Mouse (Mus musculus) T-cell, adult 2 months (primary cell): ENCODE measurements around the gene Ddx17.

ENCODE experiments used
- DNase-seq: peaks from one replicate; pipeline ENCODE4 v3.0.0; 2022; ENCODE audit warnings: low spot score

The Ddx17 gene

GRCm38 (mm10) chr15:79518571-79518970, 28.0 kb downstream of the Ddx17 start:
- no peak for DNase-seq

GRCm38 (mm10) chr15:79517710-79518109, 28.8 kb downstream of the Ddx17 start:
- DNase-seq, result no peak

- peak; percentile 40 for DNase-seq
Measured at GRCm38 (mm10) chr15:79516171-79517096, 30.1 kb downstream of the Ddx17 start, which contains the start of gene Kdelr3. Gene Kdelr3 (plus strand): TSS chr15:79516411.

GRCm38 (mm10) chr15:79513940-79514339, 32.6 kb downstream of the Ddx17 start:
- DNase-seq, result no peak

GRCm38 (mm10) chr15:79511553-79512320, 34.8 kb downstream of the Ddx17 start:
- no peak for DNase-seq

- DNase-seq, result no peak
Measured at GRCm38 (mm10) chr15:79510425-79510824, 36.1 kb downstream of the Ddx17 start.

GRCm38 (mm10) chr15:79509998-79510397, 36.5 kb downstream of the Ddx17 start:
- DNase-seq, result no peak

GRCm38 (mm10) chr15:79507055-79507828, 39.3 kb downstream of the Ddx17 start:
- DNase-seq, result no peak

- no peak for DNase-seq
Measured at GRCm38 (mm10) chr15:79506460-79506859, 40.1 kb downstream of the Ddx17 start.

GRCm38 (mm10) chr15:79505616-79506283, 40.8 kb downstream of the Ddx17 start:
- DNase-seq, result no peak

- DNase-seq, result no peak
Measured at GRCm38 (mm10) chr15:79504707-79505452, 41.7 kb downstream of the Ddx17 start, which contains the start of gene Kcnj4. Gene Kcnj4 (minus strand): TSS chr15:79505241.

- DNase-seq, result no peak
Measured at GRCm38 (mm10) chr15:79503438-79503837, 43.1 kb downstream of the Ddx17 start.

- no peak for DNase-seq
Measured at GRCm38 (mm10) chr15:79502891-79503341, 43.6 kb downstream of the Ddx17 start.

- no peak for DNase-seq
Measured at GRCm38 (mm10) chr15:79500110-79500509, 46.4 kb downstream of the Ddx17 start.

- no peak for DNase-seq
Measured at GRCm38 (mm10) chr15:79493527-79493926, 53.0 kb downstream of the Ddx17 start.

GRCm38 (mm10) chr15:79489463-79489862, 57.1 kb downstream of the Ddx17 start:
- no peak for DNase-seq

- DNase-seq, result no peak
Measured at GRCm38 (mm10) chr15:79481181-79481688, 65.3 kb downstream of the Ddx17 start.
